Mouse (Mus musculus) urinary bladder, postnatal 36 days (tissue): ENCODE measurements at regions not wholly inside any gene's neighbourhood (a gene's known extent, or its start where the extent isn't known, plus 50 kb on each side); places are given as distances from the start of the nearest gene placed in this dataset.
"Not testable (repeated sequence)": the region's sequence is repeated elsewhere in the genome, so short reads cannot be mapped to it uniquely, and the experiment has no call there.

Source experiments
- DNase-seq, 2 experiments: peaks; one replicate each; pipeline ENCODE4 v3.0.0; 2022; ENCODE audit warnings: low spot score in 2 of 2, mixed read lengths in 1 of 2

- DNase-seq: not testable (repeated sequence)
These were observed 196.5 kb downstream of the Tcp10c start for GRCm38 (mm10) chr17:13550896-13551267.

- DNase-seq: not testable (repeated sequence)
These were observed 197.5 kb downstream of the Tcp10c start for GRCm38 (mm10) chr17:13551693-13552404.

GRCm38 (mm10) chr17:13552840-13553239, 198.5 kb downstream of the Tcp10c start:
- DNase-seq: not testable (repeated sequence)

DNA sequence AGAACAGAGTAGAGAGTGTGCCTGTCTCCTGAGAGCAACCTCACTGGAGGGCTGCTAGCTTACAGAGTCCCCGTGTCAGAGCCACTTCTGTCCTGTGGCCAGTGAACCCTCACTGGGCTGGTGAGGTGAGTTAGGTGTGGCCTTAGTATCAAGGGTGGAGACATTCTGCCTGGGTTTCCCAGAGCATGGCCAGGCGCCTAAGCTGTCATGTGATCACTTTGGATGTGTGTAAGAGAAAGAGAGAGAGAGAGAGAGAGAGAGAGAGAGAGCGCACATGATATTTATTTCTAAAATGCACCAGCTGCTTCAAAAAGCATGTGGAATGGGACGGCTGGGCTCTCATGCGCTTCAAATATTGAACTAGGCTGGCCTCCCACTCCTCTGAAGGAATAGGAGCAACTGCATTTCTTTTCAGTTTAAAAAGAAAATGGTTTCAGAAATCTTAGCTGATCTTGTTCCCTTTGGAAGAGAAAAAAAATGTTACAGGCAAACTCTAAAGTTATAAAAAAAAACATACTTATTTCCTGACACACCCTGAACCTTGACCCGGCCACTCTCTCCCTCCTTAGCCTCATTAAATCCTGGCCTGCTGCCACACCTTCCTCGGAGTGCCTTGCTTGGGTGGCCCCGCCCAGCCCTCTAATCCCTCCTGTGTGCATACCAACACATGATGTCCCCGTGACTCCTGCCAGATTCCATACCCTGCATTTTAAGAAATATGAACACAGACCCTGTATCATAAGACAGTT, 201.1 kb downstream of the Tcp10c start:
- peak; percentile 68 to 78 for DNase-seq

DNA sequence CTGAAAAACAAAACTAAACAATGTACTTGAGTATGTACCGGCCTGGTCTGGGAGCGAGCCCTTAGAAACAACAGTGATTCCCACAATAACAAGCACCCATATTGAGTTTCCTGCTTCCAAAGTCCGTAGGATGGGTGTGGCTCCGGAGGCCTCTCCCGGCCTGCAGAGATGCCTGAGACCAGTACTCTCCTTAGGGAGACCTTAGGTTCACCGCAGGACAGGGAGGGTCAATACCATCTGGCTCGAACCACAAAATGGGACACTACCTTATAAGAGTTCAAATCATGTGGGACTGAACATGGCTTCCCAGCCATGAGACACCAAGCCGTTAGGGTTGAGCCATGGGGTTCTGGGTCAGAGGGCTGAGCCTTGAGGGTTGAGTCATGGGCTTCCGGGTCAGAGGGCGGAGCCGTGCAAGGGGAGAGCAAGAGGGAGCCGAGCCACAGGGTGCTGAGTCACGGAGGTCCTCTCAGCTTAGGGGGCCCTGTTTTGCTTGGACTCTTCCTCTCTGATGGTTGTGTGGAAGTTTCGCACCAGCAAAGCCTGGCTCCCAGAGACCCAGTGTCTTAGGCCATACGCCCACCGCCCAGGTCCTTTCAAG, 201.8 kb downstream of the Tcp10c start:
- DNase-seq: not testable (repeated sequence)

DNA sequence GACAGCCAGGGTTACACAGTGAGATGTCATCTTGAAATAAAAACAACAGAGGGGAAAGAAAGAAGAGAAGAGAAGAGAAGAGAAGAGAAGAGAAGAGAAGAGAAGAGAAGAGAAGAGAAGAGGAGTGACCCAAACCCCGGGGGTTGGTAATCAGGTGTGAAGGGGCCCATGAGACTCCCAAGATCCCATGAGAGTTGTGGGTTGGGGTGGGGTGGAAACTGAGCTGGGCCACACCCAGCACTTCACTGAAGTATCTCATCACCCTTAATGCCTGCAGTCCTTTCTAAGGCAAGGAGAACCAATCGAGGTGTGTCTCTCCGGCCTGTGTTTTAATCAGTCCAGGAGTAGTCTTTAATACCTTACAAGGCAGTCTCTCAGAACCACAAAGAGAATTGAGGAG, 201.5 kb upstream of the Afdn start:
- no peak for DNase-seq

DNA sequence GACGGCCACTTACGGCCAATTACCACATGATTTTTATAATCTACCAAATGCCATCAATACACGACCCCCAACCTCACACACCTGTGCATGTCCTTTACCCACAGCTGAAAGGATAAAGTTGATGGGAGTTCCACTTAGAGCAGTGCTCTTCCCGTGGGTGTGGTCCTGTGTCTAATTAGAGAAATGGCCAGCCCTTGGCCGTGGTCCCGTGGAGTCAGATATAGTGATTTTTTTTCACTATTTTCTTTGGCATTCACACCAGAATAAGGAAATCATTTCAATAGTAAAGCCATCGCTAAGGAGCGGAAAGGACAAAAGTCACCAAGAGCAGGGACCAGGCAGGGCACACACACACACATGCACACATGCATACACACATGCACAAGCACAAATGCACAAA, 199.0 kb upstream of the Afdn start:
- no peak for DNase-seq

- DNase-seq: no peak
These were observed 197.4 kb upstream of the Afdn start for GRCm38 (mm10) chr17:13562974-13563373.

GRCm38 (mm10) chr17:13564800-13565199, 195.5 kb upstream of the Afdn start:
- no peak for DNase-seq

- no peak for DNase-seq
These were observed 193.7 kb upstream of the Afdn start for GRCm38 (mm10) chr17:13566680-13567079.

DNA sequence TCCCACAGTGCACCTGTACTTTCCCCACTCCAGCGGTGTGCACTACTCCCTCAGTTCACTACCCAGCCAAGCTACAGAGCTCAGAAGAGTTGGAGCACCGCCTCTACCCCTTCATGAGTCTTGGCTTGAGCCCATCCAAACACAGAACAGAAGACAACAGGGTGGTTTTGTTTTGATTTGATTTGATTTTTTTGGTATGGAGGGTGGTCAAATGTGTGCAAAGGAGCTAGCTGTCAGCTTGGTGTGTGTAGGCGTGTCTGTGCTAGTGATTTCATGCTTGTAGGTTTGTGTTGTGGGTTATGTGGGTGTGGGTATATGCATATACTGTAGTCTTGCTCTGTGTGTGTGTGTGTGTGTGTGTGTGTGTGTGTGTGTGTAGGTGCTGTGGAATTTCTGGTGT, 193.2 kb upstream of the Afdn start:
- DNase-seq: no peak

DNA sequence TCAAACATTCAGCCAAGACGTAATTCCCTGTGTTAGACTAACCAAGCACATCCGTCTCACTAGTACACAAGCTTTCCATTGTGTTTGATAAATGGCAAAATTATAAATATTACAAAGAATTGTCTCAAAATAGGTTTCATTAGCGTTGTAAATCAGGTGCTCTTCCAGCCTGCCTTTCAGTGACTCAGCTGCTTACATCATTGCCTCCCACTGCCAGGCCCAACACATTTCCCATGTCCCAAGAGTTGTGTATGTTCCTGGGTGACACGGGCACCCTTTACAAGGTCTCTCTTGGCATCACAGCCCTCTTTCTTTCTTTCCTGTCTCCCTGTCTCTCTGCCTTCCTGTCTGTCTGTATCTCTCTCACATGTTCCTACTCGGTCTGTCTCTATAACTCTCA, 189.5 kb upstream of the Afdn start:
- DNase-seq: no peak

- no peak for DNase-seq
These were observed 188.0 kb upstream of the Afdn start for GRCm38 (mm10) chr17:13572204-13572833.

- DNase-seq: no peak
These were observed 187.3 kb upstream of the Afdn start for GRCm38 (mm10) chr17:13573036-13573435.

DNA sequence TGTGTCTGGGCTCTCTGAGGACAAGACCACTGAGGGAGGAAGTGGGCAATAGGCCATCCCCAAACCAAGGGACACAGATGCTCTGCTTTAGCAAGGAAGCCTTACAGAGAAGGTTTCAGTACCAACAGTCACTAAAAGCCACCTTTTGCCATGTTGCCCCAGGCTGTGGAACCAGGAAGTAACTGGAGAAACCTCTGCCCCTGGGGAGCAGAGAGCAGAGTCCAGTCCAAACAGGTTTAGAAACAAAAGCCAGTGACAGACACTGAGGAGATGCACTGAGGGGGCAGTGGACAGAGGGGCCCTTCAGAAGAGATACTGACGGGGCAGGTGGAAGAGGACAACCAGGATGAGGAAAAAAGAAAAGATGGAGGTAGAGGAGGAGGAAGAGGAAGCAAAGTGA, 186.2 kb upstream of the Afdn start:
- no peak for DNase-seq

DNA sequence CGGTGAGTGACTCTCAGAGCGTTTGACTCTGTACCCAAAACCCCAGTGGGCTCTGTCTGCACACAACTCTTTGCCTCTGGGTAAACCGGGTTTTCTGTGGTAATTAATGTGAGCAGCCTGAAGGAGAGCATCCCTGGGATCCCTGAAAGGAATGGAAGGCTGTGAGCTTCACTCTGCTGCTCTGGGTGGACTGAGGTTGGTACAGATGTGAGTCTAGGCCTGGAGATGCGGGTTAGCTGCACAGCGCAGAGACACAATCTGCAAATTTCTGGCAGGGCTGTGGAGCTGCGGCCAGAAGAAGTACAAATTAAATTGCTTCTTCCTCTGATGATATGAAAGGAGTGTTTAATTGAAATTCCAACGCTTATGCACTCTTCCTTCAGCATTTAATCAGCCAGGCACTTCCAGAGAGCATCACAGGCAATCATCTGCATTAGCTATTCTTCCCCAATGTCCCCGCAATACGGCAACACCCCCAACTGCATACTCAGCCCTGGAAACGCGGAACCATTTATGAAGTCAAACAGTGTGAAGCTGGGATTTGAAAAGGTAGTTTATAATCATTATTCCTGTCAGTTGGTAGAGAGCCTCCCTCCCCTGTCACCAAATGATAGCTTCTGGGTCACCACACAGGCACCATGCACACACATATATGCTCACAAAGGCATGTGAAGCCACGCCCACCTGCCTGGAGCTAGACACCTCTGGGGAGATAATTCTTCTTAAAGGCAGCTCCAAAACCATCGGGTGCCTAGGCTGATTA, 185.5 kb upstream of the Afdn start:
- no peak for DNase-seq

- DNase-seq: no peak
These were observed 182.5 kb upstream of the Afdn start for GRCm38 (mm10) chr17:13577798-13578197.

DNA sequence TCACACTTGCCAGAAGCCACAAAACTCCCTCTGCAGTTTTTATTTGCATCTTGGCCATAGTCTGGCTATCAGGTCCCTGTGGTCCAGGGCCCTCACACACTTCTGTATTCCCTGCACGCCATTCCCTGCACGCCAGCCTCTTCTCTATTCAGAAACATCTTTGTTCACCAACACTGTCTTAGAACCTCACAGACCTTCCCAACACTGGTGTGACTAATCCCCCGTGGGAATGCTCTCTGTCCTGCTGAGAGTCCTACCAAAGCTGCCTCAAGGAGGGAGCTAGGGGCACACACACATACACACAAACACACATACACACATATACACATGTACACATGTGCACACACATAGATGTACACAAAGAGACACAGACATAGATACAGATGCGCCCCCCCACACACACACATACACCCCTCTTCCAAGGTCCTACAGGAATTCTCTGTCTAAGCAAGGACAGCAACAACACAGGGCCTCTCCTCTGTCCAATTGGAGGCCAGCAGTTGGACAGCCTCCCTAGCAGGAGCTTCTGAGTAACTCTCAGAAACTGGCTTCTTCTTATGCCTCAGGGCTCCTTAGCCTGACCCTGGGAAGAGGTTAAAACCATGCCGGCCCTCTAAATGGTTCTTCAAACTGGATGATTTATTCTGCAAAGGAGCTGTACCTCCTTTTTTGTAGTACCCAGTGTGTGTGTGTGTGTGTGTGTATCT, 179.0 kb upstream of the Afdn start:
- no peak for DNase-seq

DNA sequence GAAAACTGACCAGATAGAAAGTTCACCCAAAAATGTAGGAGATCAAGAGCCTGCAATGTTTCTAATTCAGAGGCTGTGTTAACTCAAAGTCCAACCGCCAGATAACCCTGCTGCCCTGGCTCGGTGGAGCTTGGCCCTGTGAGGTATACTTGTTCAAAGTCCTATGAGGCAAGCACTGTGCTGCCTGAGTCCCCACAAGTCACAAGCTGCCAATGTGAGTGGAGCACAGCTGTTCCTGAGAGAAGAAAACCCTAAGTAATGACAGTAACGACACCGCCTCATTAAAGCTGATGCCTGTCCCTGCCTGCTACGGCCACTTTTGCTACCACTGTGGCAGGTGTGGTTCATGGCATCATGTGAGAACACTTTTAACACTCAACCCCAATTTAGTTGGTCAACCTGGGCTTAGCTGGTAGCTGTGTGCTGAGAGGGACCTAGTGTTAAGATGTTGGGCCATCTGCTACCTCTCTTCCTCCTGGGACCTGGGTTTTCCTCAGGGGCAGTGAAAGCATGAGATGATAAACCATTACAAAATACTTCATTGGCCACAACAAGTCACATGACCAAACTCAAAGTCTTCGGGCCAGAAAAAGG, 178.2 kb upstream of the Afdn start:
- DNase-seq: no peak

DNA sequence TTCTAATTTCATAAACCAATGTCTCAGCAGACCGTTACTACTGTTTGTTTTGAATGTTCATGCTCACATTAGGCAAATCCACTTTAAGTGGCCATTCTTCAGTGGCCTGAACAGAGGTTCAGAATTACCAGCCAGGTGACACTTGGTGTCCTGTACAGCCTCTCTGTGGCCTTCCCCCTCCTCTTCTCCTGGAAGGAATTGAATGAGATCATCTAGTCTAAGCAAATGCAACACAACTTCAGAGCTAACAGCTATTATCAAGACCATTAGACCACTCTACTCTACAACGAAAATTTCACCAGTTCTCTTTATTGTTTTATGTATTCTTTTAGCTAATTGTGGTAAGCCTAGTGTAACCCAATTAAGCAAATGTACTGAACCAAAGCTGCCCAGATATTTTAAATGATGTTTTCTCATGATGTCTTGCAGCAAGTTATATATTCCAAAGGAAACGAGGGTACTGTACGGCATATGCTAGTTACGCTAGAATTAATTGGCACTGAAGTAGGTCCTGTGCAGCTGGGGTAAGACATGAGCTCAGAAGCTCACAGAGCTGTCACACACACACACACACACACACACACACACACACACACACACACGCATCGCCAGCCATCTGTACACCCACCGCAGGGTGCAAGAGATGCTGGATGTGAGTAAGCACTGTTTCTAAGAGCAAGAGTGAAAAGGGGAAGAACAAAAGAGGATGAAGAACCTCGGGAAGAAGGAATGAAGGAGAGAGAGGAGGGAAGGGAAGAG, 176.7 kb upstream of the Afdn start:
- DNase-seq: no peak
